Mouse (Mus musculus): ENCODE results near the gene Gm37419.

DNA sequence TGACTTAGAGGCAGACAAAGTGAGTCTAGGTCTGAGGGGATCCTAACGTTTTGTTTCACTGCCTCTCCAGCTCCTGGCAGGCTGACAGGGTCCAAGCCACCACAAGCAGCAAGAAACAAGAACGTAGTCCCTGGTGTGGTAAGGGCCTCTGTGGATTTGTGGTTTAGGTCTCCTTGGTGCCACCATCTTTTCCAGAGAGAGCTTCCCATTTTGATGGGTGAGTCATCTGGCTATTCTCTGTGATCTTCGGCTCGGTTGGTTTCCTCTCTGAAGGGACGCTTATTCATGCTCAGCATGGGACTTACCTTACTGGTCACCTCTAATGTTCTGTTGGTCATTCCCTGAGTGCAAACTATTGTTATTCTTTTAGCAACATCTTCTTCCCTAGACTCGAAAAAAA, 28.0 kb downstream of the Gm37419 start:
- no peak for TF ChIP-seq CTCF (conservative IDR thresholded peaks at IDR 0.05; ENCODE audit: low read length)
- TF ChIP-seq NANOG (IDR thresholded peaks at IDR 0.05; ENCODE audit: borderline replicate concordance, low read length): no peak
